Mouse (Mus musculus): Measurements from ENCODE around the gene Mettl7b.

GRCm38 (mm10) chr10:128964961-128965360 is 4.2 kb upstream of the Mettl7b start:
- TF ChIP-seq GATA1 (IDR thresholded peaks at IDR 0.05; ENCODE audit: low read length): no peak
- TF ChIP-seq TAL1 (IDR thresholded peaks at IDR 0.05; ENCODE audit: low read length): no peak
